Mouse (Mus musculus) neural tube, embryonic 12.5 days (tissue): Measurements from ENCODE around the gene Hba-x. TPM values are rescaled to one million over a fixed set of nuclear protein-coding genes. Genes with fewer than 3 reads are reported as not detected.

Source experiments
- ATAC-seq: fragments of 200-750 bp; cut with Nextera tagmentation; 2 replicates; pipeline ENCODE4 v1.8.0; 2017; ENCODE audit warnings: low read depth, mild to moderate bottlenecking, moderate TSS enrichment, moderate library complexity; ENCODE audit not compliant: low FRiP score
- H3K27ac ChIP-seq: fragments of 300-500 bp; sonication (generic); 2 replicates; pipeline ENCODE4 v1.5.1; 2016
- H3K27me3 ChIP-seq: fragments of 300-500 bp; sonication (generic); replicated peaks from 2 replicates; pipeline ENCODE4 v1.6.1; 2016; ENCODE audit warnings: mild to moderate bottlenecking
- H3K36me3 ChIP-seq: fragments of 300-500 bp; sonication (generic); 2 replicates; pipeline ENCODE4 v1.6.1; 2016; ENCODE audit warnings: mild to moderate bottlenecking
- H3K4me1 ChIP-seq: fragments of 300-500 bp; sonication (generic); 2 replicates; pipeline ENCODE4 v1.6.1; 2016
- H3K4me2 ChIP-seq: fragments of 300-500 bp; sonication (generic); replicated peaks from 2 replicates; pipeline ENCODE4 v1.6.1; 2016; ENCODE audit warnings: mild to moderate bottlenecking
- H3K4me3 ChIP-seq: fragments of 300-500 bp; sonication (generic); 2 replicates; pipeline ENCODE4 v1.5.1; 2016
- H3K9ac ChIP-seq: fragments of 300-500 bp; sonication (generic); 2 replicates; pipeline ENCODE4 v1.6.1; 2016; ENCODE audit warnings: mild to moderate bottlenecking
- H3K9me3 ChIP-seq: fragments of 300-500 bp; sonication (generic); 2 replicates; pipeline ENCODE4 v1.6.1; 2016; ENCODE audit warnings: mild to moderate bottlenecking
- WGBS: fragments of 180-500 bp; shearing (Covaris S2); methylation state at CpG from one replicate; pipeline ENCODE4 v1.1.7; 2016; 5-methylcytosine and 5-hydroxymethylcytosine counted together
- polyA plus RNA-seq: library from polyadenylated mRNA; unstranded; fragments of >200 nt; fragmentation: Nextera tagmentation; extraction: Ambion mirVana; gene quantifications from 2 replicates; pipeline ENCODE4 v1.2.1, GENCODE M21; 2016

The Hba-x gene
- polyA plus RNA-seq, 1 experiment from 2014 or later = 1,360 TPM

DNA sequence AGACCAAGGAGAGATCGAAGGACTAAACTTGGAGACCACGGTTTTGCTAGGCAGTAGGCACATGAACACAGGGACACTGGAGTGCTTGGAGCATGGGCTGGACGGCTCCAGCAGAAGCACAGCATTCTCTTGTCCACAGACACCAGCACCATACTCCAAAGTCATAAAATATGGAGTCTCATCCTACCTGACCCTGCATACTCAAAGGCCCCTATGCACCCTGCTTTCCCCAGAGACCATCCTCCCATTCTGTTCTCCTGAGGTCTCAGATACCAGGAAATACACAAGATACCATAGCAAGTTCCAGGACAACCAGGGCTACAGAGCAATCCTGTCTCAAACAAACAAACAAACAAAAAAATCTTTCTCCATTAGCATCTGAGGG is 38.8 kb upstream of the Hba-x start:
- H3K4me2 ChIP-seq = no peak overlapping the region
- H3K36me3 ChIP-seq = peaks cover 59% of the 10 kb centered on the region
- H3K4me1 ChIP-seq = no peaks in the 10 kb centered on the region
- H3K4me3 ChIP-seq = no peak overlapping the region
- H3K9ac ChIP-seq = no peak overlapping the region
- WGBS = 91% methylated on average over 3 of the region's 3 CpGs
- no peaks in the 10 kb centered on the region for H3K9me3 ChIP-seq
- H3K27ac ChIP-seq = no peak overlapping the region
- ATAC-seq = no peak
- no peaks in the 10 kb centered on the region for H3K27me3 ChIP-seq

DNA sequence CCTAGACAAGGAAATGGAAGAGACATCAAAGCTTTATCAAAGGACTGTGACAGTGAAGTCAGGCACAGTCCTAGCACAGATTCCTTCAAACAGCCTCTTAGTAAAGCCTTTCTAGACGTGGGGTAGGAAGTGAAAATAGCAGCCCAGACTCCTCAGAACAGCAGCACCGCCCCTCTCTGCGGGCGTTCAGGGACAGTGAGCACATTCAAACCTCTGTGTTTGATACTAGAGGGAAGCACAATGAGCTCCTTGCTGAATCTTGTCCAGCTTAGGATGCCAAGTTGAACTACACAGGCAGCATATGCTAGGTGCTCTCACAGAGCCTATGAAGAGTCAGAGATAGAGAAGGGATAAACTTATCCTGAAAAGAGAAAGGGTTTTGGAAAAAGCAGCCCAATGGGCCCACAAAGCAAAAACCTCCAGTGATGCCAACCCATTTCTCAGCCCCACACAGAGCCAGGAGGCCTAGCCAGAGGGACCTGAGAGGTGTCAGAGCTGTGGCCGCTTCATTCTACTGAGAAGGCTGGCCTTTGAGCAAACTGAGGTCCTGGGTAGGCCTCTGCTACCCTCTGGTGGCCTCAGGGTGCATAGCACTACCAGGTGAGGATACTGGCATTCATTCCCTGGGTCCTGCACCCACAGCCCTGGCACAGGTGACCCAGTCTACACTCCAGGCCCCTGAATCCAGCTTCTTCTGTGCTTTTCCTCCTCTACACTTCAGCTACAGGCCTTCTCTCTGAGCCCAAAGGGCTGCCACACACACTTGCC is 37.9 kb upstream of the Hba-x start:
- Histone ChIP-seq H3K4me2 (no peak overlapping the region), H3K27me3 (no peaks in the 10 kb centered on the region), H3K4me1 (no peaks in the 10 kb centered on the region), H3K27ac (no peak overlapping the region), H3K36me3 (peaks cover 50% of the 10 kb centered on the region), H3K9me3 (no peaks in the 10 kb centered on the region), H3K9ac (no peak overlapping the region), H3K4me3 (no peak overlapping the region)
- WGBS = 61% methylated on average over 5 of the region's 5 CpGs
- peak; percentile 25; the same call in 1 of the 2 replicates for ATAC-seq

DNA sequence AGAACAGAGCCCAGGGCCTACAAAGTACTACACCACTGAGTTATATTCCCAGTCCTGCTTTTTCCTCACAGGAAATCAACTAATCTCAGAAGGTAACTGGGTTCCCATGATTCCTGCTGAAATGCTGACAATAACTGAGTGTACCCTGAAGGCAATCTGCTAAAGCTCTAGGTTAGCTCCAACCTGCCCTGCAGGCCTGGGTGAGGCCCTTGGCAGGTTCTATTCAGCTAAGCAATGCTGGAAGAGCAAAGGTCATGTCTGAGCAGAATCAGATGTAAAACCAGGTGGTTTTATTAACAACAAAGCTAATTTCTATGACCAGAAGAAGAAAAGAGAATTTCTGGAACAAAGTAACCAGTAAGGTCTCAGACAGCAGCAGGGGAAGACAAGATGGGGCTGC is 34.8 kb upstream of the Hba-x start:
- ATAC-seq = no peak
- Histone ChIP-seq H3K27me3 (no peaks in the 10 kb centered on the region), H3K9ac (no peak overlapping the region), H3K9me3 (no peaks in the 10 kb centered on the region), H3K4me2 (no peak overlapping the region), H3K27ac (no peak overlapping the region), H3K36me3 (peaks cover 59% of the 10 kb centered on the region), H3K4me1 (no peaks in the 10 kb centered on the region), H3K4me3 (no peak overlapping the region)

GRCm38 (mm10) chr11:32242209-32242608 is 34.0 kb upstream of the Hba-x start:
- Histone ChIP-seq H3K9me3 (no peaks in the 10 kb centered on the region), H3K4me3 (no peak overlapping the region), H3K9ac (no peak overlapping the region), H3K36me3 (peaks cover 62% of the 10 kb centered on the region), H3K4me1 (no peaks in the 10 kb centered on the region), H3K27me3 (no peaks in the 10 kb centered on the region), H3K4me2 (no peak overlapping the region), H3K27ac (no peak overlapping the region)
- no peak for ATAC-seq
- 88% methylated on average over 3 of the region's 3 CpGs for WGBS

DNA sequence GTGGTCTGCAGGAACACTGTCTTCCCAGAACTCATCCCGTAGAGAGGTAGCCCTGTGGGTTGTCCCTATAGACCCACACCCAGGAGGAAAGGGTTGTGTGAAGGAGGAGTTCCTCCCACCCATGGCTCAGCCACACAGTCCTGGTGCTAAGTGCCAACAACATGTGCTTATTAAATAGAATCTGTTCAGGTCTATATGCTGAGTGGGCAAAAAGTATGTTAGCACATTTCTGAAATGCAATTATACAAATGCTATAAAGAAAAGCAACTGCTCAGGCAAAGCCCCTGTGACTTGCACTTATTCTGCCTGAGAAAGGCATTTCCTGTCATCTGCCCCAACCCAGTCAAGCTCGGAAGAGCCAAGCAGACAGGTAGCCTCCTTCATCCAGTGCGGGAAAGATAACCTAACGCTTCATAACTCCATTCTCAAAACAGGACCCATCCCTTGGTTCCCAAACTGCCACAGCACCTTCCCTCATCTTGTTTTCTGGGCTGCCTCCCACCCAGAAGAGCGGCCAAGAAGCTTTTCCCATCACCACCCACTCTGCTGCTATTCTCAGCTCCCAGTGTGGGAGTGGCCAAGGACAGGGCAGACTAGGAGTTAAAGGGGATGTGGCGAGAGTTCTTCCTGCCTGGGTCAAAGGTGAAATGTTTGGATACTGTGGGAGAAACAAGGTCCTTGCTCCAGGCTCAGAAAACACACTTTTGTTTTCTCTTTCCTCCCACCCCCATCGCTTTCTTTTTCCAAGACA is 32.8 kb upstream of the Hba-x start:
- no peak for ATAC-seq
- no peaks in the 10 kb centered on the region for H3K27me3 ChIP-seq
- WGBS = 80% methylated on average over 7 of the region's 7 CpGs
- no peak overlapping the region for H3K4me3 ChIP-seq
- no peak overlapping the region for H3K4me2 ChIP-seq
- H3K9me3 ChIP-seq = no peaks in the 10 kb centered on the region
- H3K4me1 ChIP-seq = no peaks in the 10 kb centered on the region
- no peak overlapping the region for H3K27ac ChIP-seq
- no peak overlapping the region for H3K9ac ChIP-seq
- H3K36me3 ChIP-seq = peaks cover 70% of the 10 kb centered on the region

- Histone ChIP-seq H3K4me3 (no peak overlapping the region), H3K27me3 (no peaks in the 10 kb centered on the region), H3K36me3 (peaks cover 67% of the 10 kb centered on the region), H3K4me2 (no peak overlapping the region), H3K4me1 (no peaks in the 10 kb centered on the region), H3K9ac (no peak overlapping the region), H3K9me3 (no peaks in the 10 kb centered on the region), H3K27ac (no peak overlapping the region)
- WGBS = 84% methylated on average over 3 of the region's 3 CpGs
- ATAC-seq = no peak
Observed at GRCm38 (mm10) chr11:32244064-32244463, 32.1 kb upstream of the Hba-x start.

DNA sequence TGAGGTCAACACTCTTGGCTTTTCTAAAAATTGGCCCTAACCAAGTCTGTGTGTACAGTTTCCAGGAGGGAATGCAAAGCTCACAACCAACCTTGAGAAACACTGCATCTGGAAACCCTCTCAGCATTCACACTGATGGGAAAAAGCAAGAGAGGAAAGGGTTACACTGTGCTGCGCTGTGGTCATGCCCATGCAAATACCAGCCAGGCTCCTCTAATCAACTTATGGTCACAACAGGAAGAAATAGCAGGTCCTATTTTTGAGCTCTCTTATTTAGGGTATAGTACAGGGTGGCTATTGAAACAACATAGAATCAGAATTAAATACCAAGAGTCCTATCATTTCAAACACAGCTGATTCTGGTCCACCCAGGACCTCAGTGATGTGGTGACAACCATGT is 31.6 kb upstream of the Hba-x start:
- WGBS = 89% methylated on average over 1 of the region's 1 CpGs
- Histone ChIP-seq H3K9me3 (no peaks in the 10 kb centered on the region), H3K27me3 (no peaks in the 10 kb centered on the region), H3K4me1 (no peaks in the 10 kb centered on the region), H3K27ac (no peak overlapping the region), H3K4me2 (no peak overlapping the region), H3K36me3 (peaks cover 69% of the 10 kb centered on the region), H3K4me3 (no peak overlapping the region), H3K9ac (no peak overlapping the region)
- no peak for ATAC-seq

DNA sequence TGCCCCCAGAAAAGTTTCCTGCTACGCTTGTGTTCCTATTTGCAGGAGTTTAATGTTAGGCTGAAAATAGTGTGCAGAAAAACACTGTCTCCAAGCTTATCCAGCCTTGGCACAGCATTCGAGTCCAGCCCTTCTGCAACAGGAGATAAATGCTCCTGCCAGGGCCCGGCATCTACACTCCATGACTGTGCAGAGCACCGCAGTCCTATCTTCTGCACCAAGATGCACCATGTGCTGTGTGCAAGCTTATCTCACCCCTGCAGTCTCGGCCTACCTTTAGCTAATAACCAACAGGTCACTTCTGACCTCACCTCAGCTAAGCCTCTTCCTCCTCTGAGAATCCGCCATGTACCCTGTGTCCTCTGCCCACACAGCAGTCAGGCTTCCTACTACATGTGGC is 30.6 kb upstream of the Hba-x start:
- Histone ChIP-seq H3K4me3 (no peak overlapping the region), H3K36me3 (peaks cover 70% of the 10 kb centered on the region), H3K27me3 (no peaks in the 10 kb centered on the region), H3K4me2 (no peak overlapping the region), H3K9ac (no peak overlapping the region), H3K9me3 (no peaks in the 10 kb centered on the region), H3K4me1 (no peaks in the 10 kb centered on the region), H3K27ac (no peak overlapping the region)
- no peak for ATAC-seq
- WGBS = 94% methylated on average over 6 of the region's 6 CpGs

DNA sequence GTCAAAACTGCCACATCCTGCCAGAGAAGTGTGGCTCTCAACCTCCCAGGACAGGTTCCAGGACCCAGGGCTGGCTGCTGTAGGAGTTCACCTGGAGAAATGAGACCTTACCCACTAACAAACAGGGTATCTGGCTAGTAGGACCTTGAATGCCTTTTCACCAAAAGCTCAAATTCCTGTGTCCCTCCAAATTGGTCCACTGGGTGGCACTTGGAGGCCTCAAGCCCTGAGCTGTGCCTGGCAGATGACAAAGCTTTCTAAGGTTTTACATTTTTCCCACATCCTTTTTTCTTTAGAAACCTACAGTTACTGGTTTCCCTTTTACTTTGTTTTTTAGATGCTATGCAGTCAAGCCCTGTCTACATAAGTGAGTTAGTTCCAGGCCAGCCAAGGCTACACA is 29.1 kb upstream of the Hba-x start:
- H3K4me2 ChIP-seq = no peak overlapping the region
- no peaks in the 10 kb centered on the region for H3K9me3 ChIP-seq
- H3K27ac ChIP-seq = no peak overlapping the region
- H3K36me3 ChIP-seq = peaks cover 59% of the 10 kb centered on the region
- ATAC-seq = no peak
- H3K4me3 ChIP-seq = no peak overlapping the region
- H3K4me1 ChIP-seq = no peaks in the 10 kb centered on the region
- H3K27me3 ChIP-seq = no peaks in the 10 kb centered on the region
- H3K9ac ChIP-seq = no peak overlapping the region

- H3K4me1 ChIP-seq = no peaks in the 10 kb centered on the region
- no peak overlapping the region for H3K4me2 ChIP-seq
- H3K4me3 ChIP-seq = no peak overlapping the region
- no peaks in the 10 kb centered on the region for H3K9me3 ChIP-seq
- H3K36me3 ChIP-seq = peaks cover 69% of the 10 kb centered on the region
- 92% methylated on average over 3 of the region's 3 CpGs for WGBS
- no peak for ATAC-seq
- no peak overlapping the region for H3K27ac ChIP-seq
- H3K9ac ChIP-seq = no peak overlapping the region
- no peaks in the 10 kb centered on the region for H3K27me3 ChIP-seq
Observed at GRCm38 (mm10) chr11:32248350-32248749, 27.9 kb upstream of the Hba-x start.

DNA sequence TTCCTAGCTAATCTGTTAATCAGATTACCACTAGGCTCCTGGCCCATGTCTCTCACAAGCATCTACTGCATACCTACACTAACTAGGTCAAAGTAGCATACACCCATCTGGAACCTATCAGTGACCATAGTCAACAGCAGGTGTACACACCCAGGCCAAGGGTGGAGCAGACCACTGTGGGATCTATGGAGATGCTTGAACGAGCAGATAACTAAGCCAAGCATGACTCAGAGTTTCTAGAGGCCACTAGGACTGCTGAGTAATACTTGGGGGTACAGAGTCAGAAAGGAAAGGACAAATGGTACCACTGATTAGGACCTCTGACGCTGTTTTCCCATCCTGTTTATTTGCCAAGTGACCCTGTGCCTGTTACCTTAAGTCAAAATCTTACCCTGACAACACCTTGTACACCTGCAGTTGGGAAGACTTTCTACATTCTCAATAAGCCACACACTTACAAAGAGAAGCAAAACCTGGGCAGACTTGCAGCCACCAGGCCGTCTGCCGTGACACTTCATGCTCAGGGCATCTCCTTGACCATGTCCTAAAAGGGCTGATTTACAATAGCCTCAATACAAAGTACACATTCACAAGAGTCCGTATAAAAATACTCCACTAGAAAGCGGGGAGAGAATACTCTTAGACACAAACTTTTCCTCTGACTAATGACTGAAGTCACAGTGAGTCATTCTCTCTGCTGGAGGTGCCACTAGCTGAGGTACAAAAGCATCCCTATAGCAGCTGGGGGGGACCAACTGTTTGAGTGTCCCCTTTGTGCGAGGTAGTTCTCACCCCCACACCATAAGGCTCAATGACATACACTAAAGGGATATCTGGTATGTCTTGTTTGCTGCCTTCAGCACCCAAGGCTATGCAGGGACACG is 25.1 kb upstream of the Hba-x start:
- ATAC-seq = no peak
- Histone ChIP-seq H3K9me3 (no peaks in the 10 kb centered on the region), H3K4me1 (no peaks in the 10 kb centered on the region), H3K9ac (no peak overlapping the region), H3K4me3 (no peak overlapping the region), H3K4me2 (no peak overlapping the region), H3K27ac (no peak overlapping the region), H3K36me3 (peaks cover 55% of the 10 kb centered on the region), H3K27me3 (no peaks in the 10 kb centered on the region)
- 89% methylated on average over 8 of the region's 8 CpGs for WGBS

GRCm38 (mm10) chr11:32253121-32253520 is 23.1 kb upstream of the Hba-x start:
- ATAC-seq = no peak
- Histone ChIP-seq H3K27ac (no peak overlapping the region), H3K27me3 (no peaks in the 10 kb centered on the region), H3K4me2 (no peak overlapping the region), H3K4me1 (no peaks in the 10 kb centered on the region), H3K36me3 (peaks cover 39% of the 10 kb centered on the region), H3K9ac (no peak overlapping the region), H3K9me3 (no peaks in the 10 kb centered on the region), H3K4me3 (no peak overlapping the region)
- WGBS = 100% methylated on average over 1 of the region's 1 CpGs
